Mouse (Mus musculus) bone marrow macrophage, adult 2 months (primary cell): Measurements from ENCODE around the gene Gadl1.

Source experiments
- CTCF ChIP-seq: IDR thresholded peaks from 2 replicates; pipeline ENCODE4 v1.5.1; 2012; ENCODE audit warnings: low read depth, mild to moderate bottlenecking, low read length, moderate library complexity
- POLR2A ChIP-seq: IDR thresholded peaks from 2 replicates; pipeline ENCODE4 v1.6.1; 2012; ENCODE audit warnings: mild to moderate bottlenecking, low read depth, low read length, borderline replicate concordance

GRCm38 (mm10) chr9:116039981-116040380 lies 130.7 kb downstream of the Gadl1 start:
- no peak for TF ChIP-seq CTCF
- TF ChIP-seq POLR2A, result no peak
